Mouse (Mus musculus) stomach, postnatal 0 days (tissue): ENCODE results near the gene Nckap5.

Experiments
- CTCF ChIP-seq: IDR thresholded peaks from 2 replicates; pipeline ENCODE4 v1.5.1; 2016; ENCODE audit warnings: antibody characterized with exemption, low read depth, mild to moderate bottlenecking, moderate library complexity
- EP300 ChIP-seq: optimal IDR thresholded peaks from 2 replicates; pipeline ENCODE3; 2016; ENCODE audit warnings: antibody characterized with exemption

DNA sequence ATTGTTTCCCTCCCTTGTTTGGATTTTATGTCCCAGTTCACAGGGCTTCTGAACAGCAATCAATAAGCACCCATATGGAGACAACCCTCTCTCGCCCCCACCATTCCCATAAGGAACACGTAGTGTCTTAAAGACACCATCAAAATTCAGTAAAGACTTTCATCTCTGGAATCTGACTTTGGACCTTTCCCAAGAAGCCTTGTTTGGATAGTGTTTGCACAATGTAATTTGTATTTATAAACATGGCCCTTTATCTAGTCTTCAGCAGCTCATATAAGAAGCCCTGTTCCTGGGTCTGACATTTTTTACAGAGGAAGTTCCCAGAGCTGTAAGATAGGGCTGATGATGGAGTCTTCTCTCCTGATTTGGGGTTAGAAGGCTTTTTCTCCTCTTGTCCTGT is 359.7 kb downstream of the Nckap5 start:
- TF ChIP-seq CTCF (no peak), EP300 (no peak)
